Mouse (Mus musculus): ENCODE measurements around the gene Stxbp1.
"Not testable (repeated sequence)": the region's sequence is repeated elsewhere in the genome, so short reads cannot be mapped to it uniquely, and the experiment has no call there.

Stxbp1 gene

DNA sequence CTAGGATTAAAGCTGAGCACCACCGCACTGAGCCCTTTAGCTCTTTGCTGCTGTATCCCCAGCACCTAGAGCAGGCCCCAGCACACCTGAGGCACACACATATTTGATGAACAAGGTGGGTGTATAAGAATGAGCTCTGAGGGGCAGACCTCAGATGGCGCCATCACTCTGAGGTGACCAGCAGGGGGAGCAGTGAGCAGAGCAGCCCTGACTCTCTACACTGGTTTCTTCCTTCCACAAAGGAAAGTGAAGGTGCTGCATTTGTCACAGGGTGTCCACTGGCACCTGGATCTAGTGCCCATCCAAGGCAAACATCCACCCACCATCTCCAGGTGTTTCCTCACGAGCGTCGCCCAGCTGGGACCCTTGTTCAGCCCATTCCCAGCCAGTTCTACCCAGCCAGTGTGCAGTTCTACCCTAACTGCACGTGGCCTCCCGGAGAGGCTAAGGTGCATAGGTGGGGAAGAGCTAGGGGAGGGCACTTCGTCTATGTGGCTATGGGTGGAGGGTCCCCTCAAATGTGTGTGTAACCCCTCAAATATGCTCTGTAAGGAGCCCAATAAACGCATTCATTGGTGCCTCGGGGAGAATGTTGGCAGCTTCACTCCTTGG, 12.1 kb upstream of the Stxbp1 start:
- DNase-seq (ENCODE audit: low read depth, low spot score) = peak; percentile 81

DNA sequence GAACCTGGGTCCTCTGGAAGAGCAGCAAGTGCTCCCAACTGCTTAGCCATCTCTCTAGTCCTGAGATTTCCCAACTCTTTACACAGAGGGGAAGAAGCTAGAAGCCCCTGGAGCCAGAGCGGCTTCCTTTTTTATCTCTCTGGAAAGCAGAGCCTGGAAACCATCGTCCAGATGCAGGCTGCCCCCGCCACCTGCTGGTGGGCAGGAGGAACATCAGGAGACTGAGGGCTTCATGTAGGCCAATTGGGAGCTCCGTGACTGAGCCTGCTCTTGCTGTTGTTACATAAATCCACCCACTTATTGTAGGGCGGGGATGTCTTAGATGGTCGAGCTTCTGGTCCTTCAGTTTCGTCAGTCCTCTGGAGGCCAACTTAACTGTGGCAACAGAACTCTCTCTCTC, 10.5 kb upstream of the Stxbp1 start:
- DNase-seq (ENCODE audit: low read depth, low spot score) = peak; percentile 85
- H3K27me3 ChIP-seq (ENCODE audit: control insufficient read depth, insufficient read depth, low read length, poor library complexity, severe bottlenecking) = no peaks in the 10 kb centered on the region
- no peaks in the 10 kb centered on the region for H3K36me3 ChIP-seq (ENCODE audit: control insufficient read depth, insufficient read depth, low read length, poor library complexity, severe bottlenecking)

More for the DNA sequence above, 12.1 kb upstream of the Stxbp1 start:
- H3K36me3 ChIP-seq (ENCODE audit: control insufficient read depth, insufficient read depth, low read length, poor library complexity, severe bottlenecking) = no peaks in the 10 kb centered on the region
- H3K27me3 ChIP-seq (ENCODE audit: control insufficient read depth, insufficient read depth, low read length, poor library complexity, severe bottlenecking) = no peaks in the 10 kb centered on the region

DNA sequence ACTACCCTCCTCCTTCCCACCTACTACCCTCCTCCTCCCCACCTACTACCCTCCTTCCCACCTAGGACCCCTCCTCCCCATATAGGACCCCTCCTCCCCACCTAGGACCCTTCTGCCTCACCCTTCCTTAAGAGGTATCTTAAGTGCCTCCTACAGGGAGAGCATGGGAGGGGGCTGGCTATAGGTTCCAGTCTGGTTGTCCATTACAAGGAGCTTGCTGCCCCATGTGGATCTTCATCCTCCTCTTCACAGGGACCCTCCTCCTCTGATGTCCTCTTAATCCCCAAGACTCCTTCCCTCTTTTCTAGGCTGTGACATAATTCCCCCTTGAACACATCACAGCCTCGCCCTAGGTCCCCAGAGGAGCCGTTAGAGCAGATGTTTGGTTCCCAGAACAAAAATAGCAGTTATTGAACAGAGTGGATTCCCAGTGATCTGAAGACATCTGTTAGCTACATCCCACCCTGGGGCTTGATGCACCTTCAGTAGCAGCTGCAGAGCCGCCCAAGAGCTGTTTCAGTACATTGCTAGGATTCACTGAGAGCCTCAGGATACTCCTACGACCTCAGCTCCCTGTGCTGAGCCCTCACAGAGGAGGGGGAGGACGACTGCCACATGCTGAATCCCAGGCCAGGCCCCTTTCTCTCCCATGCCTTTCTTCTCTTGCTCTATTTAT, 8.9 kb upstream of the Stxbp1 start:
- DNase-seq (ENCODE audit: low read depth, low spot score) = no peak
- Histone ChIP-seq H3K27me3 (ENCODE audit: control insufficient read depth, insufficient read depth, low read length, poor library complexity, severe bottlenecking) (no peaks in the 10 kb centered on the region), H3K36me3 (ENCODE audit: control insufficient read depth, insufficient read depth, low read length, poor library complexity, severe bottlenecking) (no peaks in the 10 kb centered on the region)

DNA sequence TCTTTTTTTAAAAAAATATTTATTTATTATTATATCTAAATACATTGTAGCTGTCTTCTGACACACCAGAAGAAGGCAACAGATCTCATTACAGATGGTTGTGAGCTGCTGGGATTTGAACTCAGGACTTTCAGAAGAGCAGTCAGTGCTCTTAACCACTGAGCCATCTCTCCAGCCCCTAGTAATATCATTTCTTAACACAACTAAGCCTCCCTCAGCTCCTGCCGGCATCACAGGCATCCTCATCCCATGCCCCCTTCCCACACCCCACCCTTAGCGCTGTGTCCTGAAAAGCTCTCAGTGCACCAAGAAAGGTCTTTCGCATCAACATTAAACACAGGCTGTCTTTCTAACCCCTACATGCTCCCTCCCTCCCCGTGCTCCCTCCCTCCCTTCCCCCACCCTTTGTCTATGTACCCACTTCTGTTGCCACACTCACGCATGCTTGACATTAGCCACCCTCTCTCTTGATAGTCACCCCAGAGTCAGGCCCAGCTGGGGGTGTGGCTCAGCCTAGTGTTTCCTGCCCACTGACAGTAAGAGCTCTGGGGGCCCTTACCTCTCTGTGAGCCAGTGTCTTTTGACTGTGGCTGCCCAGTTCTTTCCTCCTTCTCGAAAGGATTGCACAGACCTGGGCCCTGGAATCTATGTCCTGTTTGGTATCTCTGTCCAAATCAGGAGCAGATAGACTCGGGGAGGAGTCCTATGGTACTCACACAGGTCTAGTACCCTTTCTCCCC, 8.2 kb upstream of the Stxbp1 start:
- DNase-seq (ENCODE audit: low read depth, low spot score) = no peak
- 0 out of 2 replicates have a peak, but pooled peaks cover 2% of the 10 kb centered on the region for H3K27me3 ChIP-seq (ENCODE audit: control insufficient read depth, insufficient read depth, low read length, poor library complexity, severe bottlenecking)
- no peaks in the 10 kb centered on the region for H3K36me3 ChIP-seq (ENCODE audit: control insufficient read depth, insufficient read depth, low read length, poor library complexity, severe bottlenecking)

DNA sequence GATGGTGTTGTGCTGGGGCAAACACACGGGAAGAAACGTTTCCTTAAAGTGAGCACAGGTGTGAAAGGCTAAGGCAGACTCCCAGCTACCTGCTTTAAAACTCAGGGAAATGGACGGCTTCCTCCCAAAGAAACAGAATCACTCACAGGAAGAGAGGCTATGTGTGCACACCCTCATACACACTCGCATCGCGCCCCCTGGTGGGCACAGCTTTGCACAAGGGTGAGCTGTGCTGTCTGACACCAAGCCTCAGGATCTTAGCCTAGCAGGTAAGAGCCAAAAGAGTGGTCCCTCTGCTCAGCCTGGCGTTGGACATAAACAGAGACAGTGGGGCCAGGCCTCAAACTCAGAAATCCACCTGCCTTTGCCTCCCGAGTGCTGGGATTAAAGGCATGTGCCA, 7.2 kb upstream of the Stxbp1 start:
- DNase-seq (ENCODE audit: low read depth, low spot score) = peak; percentile 91
- Histone ChIP-seq H3K36me3 (ENCODE audit: control insufficient read depth, insufficient read depth, low read length, poor library complexity, severe bottlenecking) (no peaks in the 10 kb centered on the region), H3K27me3 (ENCODE audit: control insufficient read depth, insufficient read depth, low read length, poor library complexity, severe bottlenecking) (0 out of 2 replicates have a peak, but pooled peaks cover 2% of the 10 kb centered on the region)

DNA sequence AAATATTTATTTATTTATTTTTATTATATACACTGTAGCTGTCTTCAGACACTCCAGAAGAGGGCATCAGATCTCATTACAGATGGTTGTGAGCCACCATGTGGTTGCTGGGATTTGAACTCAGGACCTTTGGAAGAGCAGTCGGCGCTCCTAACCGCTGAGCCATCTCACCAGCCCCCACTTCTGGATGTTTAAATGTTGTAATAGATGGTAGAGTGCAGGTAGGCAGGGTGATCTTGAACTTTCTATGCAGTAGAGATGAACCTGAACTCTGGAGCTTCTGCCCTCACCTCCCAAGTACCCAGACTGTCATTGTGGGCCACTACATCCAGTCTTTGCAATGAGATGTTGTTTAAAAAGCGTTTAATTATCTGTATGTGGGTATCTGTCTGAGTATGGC, 6.7 kb upstream of the Stxbp1 start:
- DNase-seq (ENCODE audit: low read depth, low spot score); H3K27me3 ChIP-seq (ENCODE audit: control insufficient read depth, insufficient read depth, low read length, poor library complexity, severe bottlenecking); H3K36me3 ChIP-seq (ENCODE audit: control insufficient read depth, insufficient read depth, low read length, poor library complexity, severe bottlenecking): not testable (repeated sequence)

DNA sequence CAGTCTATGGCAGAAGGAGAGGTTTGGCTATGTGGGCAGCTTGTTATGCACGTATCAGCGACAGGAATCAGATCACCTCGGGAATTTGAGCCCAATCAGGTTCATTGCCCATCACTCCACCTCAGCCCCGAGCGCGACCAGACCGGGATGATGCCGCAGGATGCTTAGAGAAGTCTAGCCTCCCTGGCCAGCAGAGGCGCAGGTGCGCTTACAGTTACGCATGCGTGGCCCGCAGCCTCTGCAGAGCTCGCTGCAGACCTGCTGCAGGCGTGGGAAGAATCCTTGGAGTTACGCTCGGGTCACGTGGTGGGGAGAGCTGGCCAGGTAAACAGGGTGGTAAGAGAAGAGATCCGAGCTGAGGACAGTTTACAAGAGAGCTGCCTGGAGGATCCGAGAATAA, 5.1 kb upstream of the Stxbp1 start:
- Histone ChIP-seq H3K27me3 (ENCODE audit: control insufficient read depth, insufficient read depth, low read length, poor library complexity, severe bottlenecking) (0 out of 2 replicates have a peak, but pooled peaks cover 2% of the 10 kb centered on the region), H3K36me3 (ENCODE audit: control insufficient read depth, insufficient read depth, low read length, poor library complexity, severe bottlenecking) (no peaks in the 10 kb centered on the region)
- DNase-seq (ENCODE audit: low read depth, low spot score) = peak; percentile 55

DNA sequence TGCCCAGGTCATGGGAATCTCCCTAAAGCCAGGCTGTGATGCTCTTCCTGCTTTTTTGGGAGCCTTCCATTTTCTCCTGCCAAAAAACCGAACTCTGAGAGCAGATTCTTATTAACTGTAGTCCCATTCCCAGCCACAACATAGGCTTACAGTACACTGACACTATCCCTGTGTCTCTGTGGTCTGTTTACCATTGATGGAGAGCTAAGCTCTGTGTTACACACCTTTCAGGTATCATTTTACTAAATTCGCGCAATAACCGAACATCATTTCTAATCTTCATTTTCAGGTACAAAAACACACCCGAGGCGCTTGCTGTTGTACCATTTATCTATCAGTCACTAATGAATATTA, 400 bp upstream of the Stxbp1 start:
- Histone ChIP-seq H3K27me3 (ENCODE audit: control insufficient read depth, insufficient read depth, low read length, poor library complexity, severe bottlenecking) (0 out of 2 replicates have a peak, but pooled peaks cover 2% of the 10 kb centered on the region), H3K36me3 (ENCODE audit: control insufficient read depth, insufficient read depth, low read length, poor library complexity, severe bottlenecking) (no peaks in the 10 kb centered on the region)
- DNase-seq (ENCODE audit: low read depth, low spot score) = no peak

DNA sequence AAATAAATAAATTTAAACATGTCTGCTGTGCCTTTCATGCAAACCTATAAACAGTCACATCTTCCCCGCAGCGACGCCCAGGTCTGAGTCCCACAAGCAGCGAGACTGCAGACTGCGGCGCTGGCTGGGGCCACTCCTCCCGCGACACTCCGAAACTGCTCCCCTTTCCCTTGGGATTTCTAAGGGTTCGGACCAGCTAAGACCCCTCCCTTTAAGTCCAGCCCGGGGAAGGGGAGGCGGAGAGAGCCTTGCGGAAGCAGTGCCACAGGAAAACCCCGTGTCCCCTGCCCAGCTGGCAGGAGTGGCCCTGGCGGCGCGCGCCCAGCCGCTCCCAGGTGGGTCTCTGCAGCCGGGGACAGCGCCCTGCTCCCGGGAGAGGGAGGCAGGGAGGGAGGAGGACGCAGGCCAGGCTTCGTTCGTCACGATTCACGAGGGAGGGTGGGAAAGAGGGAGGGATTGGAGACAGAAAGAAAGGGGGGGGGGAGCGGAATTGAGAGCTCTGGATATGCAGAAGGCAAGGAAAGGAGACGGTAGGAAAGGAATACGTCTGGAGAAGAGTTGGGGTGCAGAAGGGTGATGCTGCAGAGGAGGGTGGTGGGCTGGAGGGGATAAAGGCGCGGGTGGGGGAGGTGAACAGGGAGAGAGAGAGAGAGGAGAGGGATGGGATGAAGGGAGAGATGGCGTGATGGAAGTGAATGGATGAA, 792 bp downstream of the Stxbp1 start:
- Histone ChIP-seq H3K27me3 (ENCODE audit: control insufficient read depth, insufficient read depth, low read length, poor library complexity, severe bottlenecking) (0 out of 2 replicates have a peak, but pooled peaks cover 2% of the 10 kb centered on the region), H3K36me3 (ENCODE audit: control insufficient read depth, insufficient read depth, low read length, poor library complexity, severe bottlenecking) (no peaks in the 10 kb centered on the region)
- peak; percentile 46 for DNase-seq (ENCODE audit: low read depth, low spot score)

DNA sequence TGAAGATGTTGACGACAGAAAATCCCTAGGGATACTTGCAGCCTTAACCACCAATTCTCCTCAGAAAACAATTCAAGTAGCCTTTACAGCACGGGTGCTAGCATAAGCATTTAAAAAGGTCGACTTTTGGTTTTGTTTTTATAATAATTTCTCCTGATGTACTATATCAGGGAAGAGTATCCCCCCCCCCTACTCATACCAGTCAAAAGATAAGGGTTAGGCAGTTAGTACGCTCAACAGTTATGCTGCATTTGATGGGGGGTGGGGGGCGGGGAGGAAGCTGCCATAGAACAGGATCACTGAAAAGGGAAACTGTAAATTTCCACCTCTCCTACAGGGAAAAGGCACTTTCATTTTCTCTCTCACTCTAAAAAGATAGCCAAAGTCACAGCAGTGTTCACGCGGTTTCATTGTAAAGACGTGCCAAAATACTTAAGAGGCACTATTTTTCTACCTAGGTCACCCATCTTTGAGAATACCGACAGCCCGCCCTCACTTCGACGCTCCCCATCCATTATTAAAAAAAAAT, 1.4 kb downstream of the Stxbp1 start:
- DNase-seq (ENCODE audit: low read depth, low spot score) = no peak
- H3K36me3 ChIP-seq (ENCODE audit: control insufficient read depth, insufficient read depth, low read length, poor library complexity, severe bottlenecking) = no peaks in the 10 kb centered on the region
- H3K27me3 ChIP-seq (ENCODE audit: control insufficient read depth, insufficient read depth, low read length, poor library complexity, severe bottlenecking) = no peaks in the 10 kb centered on the region

DNA sequence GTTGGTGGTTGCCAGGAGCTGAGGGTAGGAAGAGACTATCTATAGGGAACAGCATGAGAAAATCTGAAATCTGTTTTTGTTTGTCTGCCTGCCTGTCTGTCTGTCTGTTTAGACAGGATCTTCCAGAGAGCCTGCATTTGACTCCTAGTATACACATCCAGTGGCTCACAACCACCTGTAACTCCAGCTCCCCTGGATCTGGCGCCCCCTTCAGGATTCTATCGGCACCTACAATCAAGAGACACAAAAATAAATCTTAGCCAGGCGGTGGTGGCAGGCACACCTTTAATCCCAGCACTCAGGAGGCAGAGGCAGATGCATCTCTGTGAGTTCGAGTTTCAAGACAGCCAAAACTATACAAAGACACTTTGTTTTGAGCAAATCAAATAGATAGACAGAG, 4.5 kb downstream of the Stxbp1 start:
- peak; percentile 53 for DNase-seq (ENCODE audit: low read depth, low spot score)
- Histone ChIP-seq H3K36me3 (ENCODE audit: control insufficient read depth, insufficient read depth, low read length, poor library complexity, severe bottlenecking) (no peaks in the 10 kb centered on the region), H3K27me3 (ENCODE audit: control insufficient read depth, insufficient read depth, low read length, poor library complexity, severe bottlenecking) (no peaks in the 10 kb centered on the region)

DNA sequence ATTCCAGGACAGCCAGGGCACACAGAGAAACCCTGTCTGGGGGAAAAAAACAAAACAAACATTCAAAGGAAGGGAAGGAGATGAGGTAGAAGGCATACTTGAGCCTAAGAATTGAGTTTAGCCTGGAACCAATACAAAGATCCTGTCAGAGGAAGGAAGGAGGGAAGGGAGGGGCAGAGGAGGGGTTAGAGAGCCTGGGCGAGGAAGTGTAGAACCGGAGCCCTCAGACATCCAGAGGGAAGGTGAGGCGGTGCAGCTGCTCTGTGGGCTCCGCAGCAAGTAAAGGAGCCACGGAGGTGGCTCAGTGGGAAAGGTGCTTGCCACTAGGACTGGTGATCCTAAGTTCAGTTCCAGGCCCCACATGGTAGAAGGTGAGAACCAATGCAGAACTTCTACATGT, 5.9 kb downstream of the Stxbp1 start:
- Histone ChIP-seq H3K27me3 (ENCODE audit: control insufficient read depth, insufficient read depth, low read length, poor library complexity, severe bottlenecking) (no peaks in the 10 kb centered on the region), H3K36me3 (ENCODE audit: control insufficient read depth, insufficient read depth, low read length, poor library complexity, severe bottlenecking) (no peaks in the 10 kb centered on the region)
- DNase-seq (ENCODE audit: low read depth, low spot score) = no peak

DNA sequence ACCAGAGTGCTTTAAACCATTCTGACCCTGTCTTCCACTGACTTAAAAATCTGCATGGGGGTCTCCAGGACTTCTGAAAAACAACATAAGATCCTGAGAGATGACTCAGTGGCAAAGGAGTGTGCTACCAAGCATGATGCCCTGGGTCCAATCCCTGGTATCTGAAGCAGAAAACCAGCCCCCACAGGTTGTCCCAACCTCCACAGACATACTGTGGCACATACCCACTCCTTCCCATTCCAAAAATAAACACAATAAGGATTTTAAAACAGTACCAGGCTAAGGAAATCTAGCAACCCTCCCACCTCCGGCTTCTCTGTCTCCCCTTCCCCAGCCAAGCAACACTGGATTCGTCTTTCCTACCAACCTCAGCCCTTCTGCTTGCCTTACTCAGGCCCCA, 7.8 kb downstream of the Stxbp1 start:
- Histone ChIP-seq H3K36me3 (ENCODE audit: control insufficient read depth, insufficient read depth, low read length, poor library complexity, severe bottlenecking) (no peaks in the 10 kb centered on the region), H3K27me3 (ENCODE audit: control insufficient read depth, insufficient read depth, low read length, poor library complexity, severe bottlenecking) (no peaks in the 10 kb centered on the region)
- no peak for DNase-seq (ENCODE audit: low read depth, low spot score)

DNA sequence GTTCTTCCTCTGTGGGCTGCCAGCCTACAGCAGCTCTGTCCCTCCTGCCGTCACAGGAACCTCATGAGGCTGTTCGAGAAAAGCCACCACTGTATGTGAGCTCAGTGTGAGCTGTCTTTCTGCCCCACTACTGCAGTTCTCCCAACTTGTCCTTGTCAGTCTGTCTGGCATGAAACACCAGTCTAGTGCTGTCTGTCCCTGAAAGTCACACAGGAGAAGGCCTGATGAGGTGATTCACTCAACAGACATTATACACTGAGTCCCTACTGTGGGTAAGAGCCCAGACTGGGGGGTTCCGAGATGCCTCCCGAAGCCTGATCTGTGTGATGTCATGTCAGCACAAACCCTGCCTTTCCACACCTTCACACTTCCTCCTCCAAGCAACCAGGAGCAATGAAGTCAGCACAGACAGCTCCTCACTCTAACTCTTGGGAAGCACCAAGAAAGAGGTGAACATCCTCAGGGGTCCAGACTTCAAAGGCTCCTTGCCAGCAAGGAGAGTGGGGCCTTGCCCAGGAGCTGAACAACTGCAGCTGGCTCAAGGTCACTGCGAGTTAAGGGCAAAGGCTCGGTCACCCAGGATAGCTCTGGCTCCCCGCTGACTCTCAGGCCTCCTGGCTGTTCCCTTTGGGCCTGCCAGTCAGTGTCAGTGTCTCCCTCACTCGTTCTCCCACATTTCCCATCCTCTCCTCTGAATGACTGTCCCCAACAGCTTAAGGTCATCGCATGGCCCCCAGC, 8.7 kb downstream of the Stxbp1 start:
- no peak for DNase-seq (ENCODE audit: low read depth, low spot score)
- H3K27me3 ChIP-seq (ENCODE audit: control insufficient read depth, insufficient read depth, low read length, poor library complexity, severe bottlenecking) = no peaks in the 10 kb centered on the region
- H3K36me3 ChIP-seq (ENCODE audit: control insufficient read depth, insufficient read depth, low read length, poor library complexity, severe bottlenecking) = no peaks in the 10 kb centered on the region

Measured in splenic B cell, adult 2 months (primary cell).